Mouse (Mus musculus): ENCODE results near the gene Fgf4.

- TF ChIP-seq CTCF (IDR thresholded peaks at IDR 0.05; ENCODE audit: borderline replicate concordance, insufficient read depth, low read depth, low read length) = no peak
- no peak for TF ChIP-seq POLR2A (IDR thresholded peaks at IDR 0.05; ENCODE audit: borderline replicate concordance, insufficient read depth, low read length)
These were observed 44.7 kb downstream of the Fgf4 start for GRCm38 (mm10) chr7:144891863-144892262.
